Mouse (Mus musculus) spleen, postnatal 36 days (tissue): ENCODE measurements around the gene Olfr589.
"Not testable (repeated sequence)": the region's sequence is repeated elsewhere in the genome, so short reads cannot be mapped to it uniquely, and the experiment has no call there.

Experiments used
- DNase-seq, 2 experiments: peaks; one replicate each; pipeline ENCODE4 v3.0.0; 2022; ENCODE audit warnings: low spot score in 2 of 2, mixed read lengths in 1 of 2

The Olfr589 gene

GRCm38 (mm10) chr7:103156256-103156655, at the start of gene Olfr589:
TSS of gene Olfr589 (minus strand) at chr7:103156356.
- no peak for DNase-seq

GRCm38 (mm10) chr7:103184503-103184902, 28.3 kb upstream of the Olfr589 start, which contains the start of gene Olfr592:
TSS of gene Olfr592 (plus strand) at chr7:103184803.
- not testable (repeated sequence) for DNase-seq

DNA sequence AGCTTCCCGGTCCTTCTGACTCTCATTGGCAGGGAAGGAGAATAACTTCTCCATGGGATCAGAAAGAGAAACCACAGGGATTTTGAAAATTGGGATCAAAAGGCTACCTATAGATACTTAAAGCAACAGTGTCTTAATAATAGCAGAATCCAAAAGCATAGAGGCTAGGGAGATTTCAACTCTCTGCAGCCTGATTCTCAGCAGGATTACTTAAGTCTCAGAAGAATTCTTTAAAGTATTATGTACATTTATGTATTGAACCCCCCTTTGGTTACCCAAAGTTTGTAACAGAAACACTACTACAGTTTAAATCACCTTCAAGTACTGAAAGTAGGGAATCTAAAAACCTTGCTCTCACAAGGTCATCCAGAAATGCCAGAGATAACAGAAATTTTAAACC, 22.1 kb upstream of the Olfr589 start, which contains the start of gene Olfr591:
Gene Olfr591, minus strand, starts transcription at position 101 of the 400 bp plus-strand sequence.
- DNase-seq: no peak

DNA sequence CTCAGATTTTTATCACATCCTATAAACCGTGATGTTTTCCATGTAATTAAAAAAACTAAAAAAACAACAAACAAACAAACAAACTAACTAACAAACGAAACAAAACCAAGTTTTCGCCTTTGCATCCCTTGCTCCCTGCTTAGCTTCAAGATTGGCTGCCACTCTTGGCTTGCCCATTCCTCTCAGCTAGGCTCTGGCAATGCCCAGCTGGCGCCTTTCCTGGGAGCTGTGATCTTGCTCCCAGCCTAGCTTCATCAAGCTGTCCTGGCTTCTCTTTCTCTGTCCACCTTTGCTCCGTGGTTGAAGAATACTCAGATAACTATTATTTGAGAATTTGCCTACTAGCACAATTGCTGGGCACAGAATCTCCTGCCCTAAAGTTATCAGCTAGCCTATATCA, 13.5 kb upstream of the Olfr589 start:
- no peak for DNase-seq

DNA sequence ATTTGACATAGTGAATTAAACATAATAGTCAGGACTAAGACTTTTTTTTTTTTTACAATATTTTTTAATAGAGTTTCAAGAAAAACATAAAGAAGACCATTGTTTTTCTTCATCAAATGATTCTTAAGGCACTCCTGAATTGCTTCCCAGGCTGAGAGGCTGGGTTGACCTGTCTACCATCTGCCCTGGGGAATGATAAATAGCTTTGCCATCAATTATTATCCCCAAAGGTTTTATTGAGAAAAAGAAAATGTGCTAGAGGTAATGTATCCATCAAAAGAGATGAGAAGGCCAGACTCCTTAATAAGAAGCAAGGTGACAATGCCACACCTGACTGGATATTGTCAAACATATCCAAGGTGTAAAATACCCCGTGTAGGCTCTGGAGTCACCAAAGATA, 15.6 kb downstream of the Olfr589 start, which contains the start of gene Olfr588-ps1:
Gene Olfr588-ps1, plus strand, starts transcription at position 301 of the 400 bp plus-strand sequence.
- DNase-seq: no peak

GRCm38 (mm10) chr7:103125538-103125937, 30.6 kb downstream of the Olfr589 start, which contains the start of gene Olfr586:
TSS of gene Olfr586 (minus strand) at chr7:103125638.
- DNase-seq: no peak

- DNase-seq: no peak
These were observed 36.8 kb downstream of the Olfr589 start for GRCm38 (mm10) chr7:103119406-103119805.
